Mouse (Mus musculus): ENCODE results near the gene Gtpbp1.

GRCm38 (mm10) chr15:79648130-79648529 is 42.5 kb upstream of the Gtpbp1 start:
- TF ChIP-seq POLR2A (IDR thresholded peaks at IDR 0.05; ENCODE audit: low read depth, low read length): no peak
- TF ChIP-seq CTCF (IDR thresholded peaks at IDR 0.05; ENCODE audit: extremely low read depth, insufficient read length, insufficient replicate concordance, low read depth, low read length): no peak

Data from small intestine, adult 2 months (tissue).